Mouse (Mus musculus): ENCODE data around the gene Rab7b. TPM values are rescaled to one million over a fixed set of nuclear protein-coding genes. Genes with fewer than 3 reads are reported as not detected.

Gene Rab7b
- total and polyA plus RNA-seq, 3 experiments: 0.19 TPM; not detected in 2

- dilution Hi-C loops (cut with MboI; ENCODE audit: extremely low pct_ligation_motif_present, extremely low pct_unique_long_range_greater_than_20kb, low sequenced_read_pairs) (no loop called here), in situ Hi-C loops (cut with MboI; ENCODE audit: low pct_ligation_motif_present, low pct_unique_long_range_greater_than_20kb, low sequenced_read_pairs) (loop anchor here (5.0 to 10.0 kb wide), 2 partner anchors 43 to 59 kb away; no protein-coding TSS in a partner anchor)
- Histone ChIP-seq H3K36me3 (replicated peaks in 1 of 2; ENCODE audit: control insufficient read depth in 1 of 2, insufficient read depth in 1 of 2, low read length in 1 of 2) (peaks cover 3% of the 10 kb centered on the region in 2 experiments), H3K79me2 (replicated peaks; ENCODE audit: control insufficient read depth, extremely low read depth, insufficient read depth, poor library complexity, severe bottlenecking) (no peaks in the 10 kb centered on the region), H3K9me3 (replicated peaks; ENCODE audit: low read length) (no peaks in the 10 kb centered on the region), H3K4me2 (ENCODE audit: insufficient read depth, low read depth, poor library complexity, severe bottlenecking) (no peak overlapping the region), H3K4me1 (ENCODE audit: control insufficient read depth in 1 of 2, insufficient read depth in 2 of 2) (peaks cover 5 to 53% of the 10 kb centered on the region in 2 experiments), H3K27ac (ENCODE audit: insufficient read depth, low read depth) (no peak overlapping the region), H3K4me3 (replicated peaks in 1 of 3; ENCODE audit: low read depth in 2 of 3, low read length in 2 of 3, poor library complexity in 1 of 3) (no peak overlapping the region), H3K9ac (ENCODE audit: insufficient read depth, low read depth) (no peak overlapping the region), H3K27me3 (replicated peaks) (no peaks in the 10 kb centered on the region)
- DNase-seq (ENCODE audit: extremely low read depth): no peak
- TF ChIP-seq NRF1 (IDR thresholded peaks at IDR 0.05; ENCODE audit: low read depth, low read length) (no peak), ETS1 (conservative IDR thresholded peaks at IDR 0.05; ENCODE audit: low read depth, low read length) (no peak), USF2 (conservative IDR thresholded peaks at IDR 0.05; ENCODE audit: low read depth, low read length) (no peak), PAX5 (IDR thresholded peaks at IDR 0.05; ENCODE audit: low read length) (no peak), POLR2A (IDR thresholded peaks at IDR 0.05; ENCODE audit: low read depth, low read length) (no peak), ZKSCAN1 (IDR thresholded peaks at IDR 0.05; ENCODE audit: borderline replicate concordance, low read depth, low read length) (no peak), ZC3H11A (IDR thresholded peaks at IDR 0.05; ENCODE audit: low read depth, low read length) (no peak), MXI1 (IDR thresholded peaks at IDR 0.05; ENCODE audit: low read depth, low read length) (no peak), JUN (IDR thresholded peaks at IDR 0.05; ENCODE audit: insufficient read depth, low read depth, low read length) (no peak), USF1 (IDR thresholded peaks at IDR 0.05; ENCODE audit: low read depth, low read length) (no peak), MEF2A (IDR thresholded peaks at IDR 0.05; ENCODE audit: borderline replicate concordance, low read depth, low read length) (no peak), ZNF384 (IDR thresholded peaks at IDR 0.05; ENCODE audit: low read depth, low read length) (no peak), JUND (conservative IDR thresholded peaks at IDR 0.05; ENCODE audit: low read depth, low read length) (no peak), MYC (IDR thresholded peaks at IDR 0.05; ENCODE audit: low read depth, low read length) (no peak)
Measured at GRCm38 (mm10) chr1:131655601-131656000, 32.9 kb upstream of the Rab7b start.

GRCm38 (mm10) chr1:131657945-131658354 is 30.5 kb upstream of the Rab7b start:
- in situ Hi-C loops (cut with MboI; ENCODE audit: low pct_ligation_motif_present, low pct_unique_long_range_greater_than_20kb, low sequenced_read_pairs): loop anchor here (5.0 to 10.0 kb wide), 2 partner anchors 46 to 57 kb away; no protein-coding TSS in a partner anchor
- no peaks in the 10 kb centered on the region for H3K27me3 ChIP-seq (replicated peaks)
- H3K4me3 ChIP-seq (replicated peaks in 1 of 3; ENCODE audit: low read depth in 2 of 3, low read length in 2 of 3, poor library complexity in 1 of 3): peak overlapping the region in 2 of 3 experiments; percentile 2 to 36
- no peak overlapping the region for H3K27ac ChIP-seq (ENCODE audit: insufficient read depth, low read depth)
- peaks cover 0 to 49% of the 10 kb centered on the region in 2 experiments; a peak in 2 of 4 replicates for H3K4me1 ChIP-seq (ENCODE audit: control insufficient read depth in 1 of 2, insufficient read depth in 2 of 2)
- DNase-seq (ENCODE audit: extremely low read depth): peak; percentile 97
- H3K9ac ChIP-seq (ENCODE audit: insufficient read depth, low read depth): no peak overlapping the region
- dilution Hi-C loops (cut with MboI; ENCODE audit: extremely low pct_ligation_motif_present, extremely low pct_unique_long_range_greater_than_20kb, low sequenced_read_pairs): no loop called here
- H3K79me2 ChIP-seq (replicated peaks; ENCODE audit: control insufficient read depth, extremely low read depth, insufficient read depth, poor library complexity, severe bottlenecking): no peaks in the 10 kb centered on the region
- peaks cover 0 to 2% of the 10 kb centered on the region in 2 experiments for H3K36me3 ChIP-seq (replicated peaks in 1 of 2; ENCODE audit: control insufficient read depth in 1 of 2, insufficient read depth in 1 of 2, low read length in 1 of 2)
- H3K4me2 ChIP-seq (ENCODE audit: insufficient read depth, low read depth, poor library complexity, severe bottlenecking): peak overlapping the region; percentile 41; the same call in 1 of the 2 replicates
- no peaks in the 10 kb centered on the region for H3K9me3 ChIP-seq (replicated peaks; ENCODE audit: low read length)
- no peak for TF ChIP-seq PAX5 (IDR thresholded peaks at IDR 0.05; ENCODE audit: low read length)
- TF ChIP-seq NRF1 (IDR thresholded peaks at IDR 0.05; ENCODE audit: low read depth, low read length): peak; percentile 98
- TF ChIP-seq RCOR1 (conservative IDR thresholded peaks at IDR 0.05; ENCODE audit: low read depth, low read length): no peak
- TF ChIP-seq TBP (conservative IDR thresholded peaks at IDR 0.05; ENCODE audit: low read depth, low read length): peak; percentile 40; the same call in 1 of the 2 replicates
- TF ChIP-seq MYC (IDR thresholded peaks at IDR 0.05; ENCODE audit: low read depth, low read length): no peak
- TF ChIP-seq JUND (conservative IDR thresholded peaks at IDR 0.05; ENCODE audit: low read depth, low read length): 0 out of 2 replicates have a peak, but pooled peaks have one; percentile 10
- no peak for TF ChIP-seq CHD2 (IDR thresholded peaks at IDR 0.05; ENCODE audit: low read length)
- peak; percentile 49; the same call in 1 of the 2 replicates for TF ChIP-seq IRF4 (IDR thresholded peaks at IDR 0.05; ENCODE audit: low read depth, low read length)
- TF ChIP-seq NELFE (IDR thresholded peaks at IDR 0.05; ENCODE audit: low read depth, low read length): peak; percentile 66; the same call in 1 of the 2 replicates
- peak; percentile 73; the same call in 1 of the 2 replicates for TF ChIP-seq SIN3A (IDR thresholded peaks at IDR 0.05; ENCODE audit: low read length)
- no peak for TF ChIP-seq E2F4 (IDR thresholded peaks at IDR 0.05; ENCODE audit: insufficient replicate concordance, low read depth, low read length)
- no peak for TF ChIP-seq JUN (IDR thresholded peaks at IDR 0.05; ENCODE audit: insufficient read depth, low read depth, low read length)
- no peak for TF ChIP-seq MXI1 (IDR thresholded peaks at IDR 0.05; ENCODE audit: low read depth, low read length)
- peak; percentile 84 for TF ChIP-seq RAD21 (IDR thresholded peaks at IDR 0.05; ENCODE audit: low read depth, low read length)
- TF ChIP-seq ETS1 (conservative IDR thresholded peaks at IDR 0.05; ENCODE audit: low read depth, low read length): no peak
- no peak; the same call in 1 of the 2 replicates for TF ChIP-seq MEF2A (IDR thresholded peaks at IDR 0.05; ENCODE audit: borderline replicate concordance, low read depth, low read length)
- no peak for TF ChIP-seq ZKSCAN1 (IDR thresholded peaks at IDR 0.05; ENCODE audit: borderline replicate concordance, low read depth, low read length)
- no peak for TF ChIP-seq POLR2AphosphoS2 (IDR thresholded peaks at IDR 0.05; ENCODE audit: low read depth, low read length)
- peak; percentile 24; the same call in 1 of the 2 replicates for TF ChIP-seq BHLHE40 (IDR thresholded peaks at IDR 0.05; ENCODE audit: low read depth, low read length)
- peak; percentile 90 for TF ChIP-seq ELF1 (IDR thresholded peaks at IDR 0.05; ENCODE audit: low read depth, low read length)
- TF ChIP-seq POLR2A (IDR thresholded peaks at IDR 0.05; ENCODE audit: low read depth, low read length): 0 out of 2 replicates have a peak, but pooled peaks have one; percentile 34
- no peak for TF ChIP-seq HCFC1 (IDR thresholded peaks at IDR 0.05; ENCODE audit: low read depth, low read length)
- TF ChIP-seq ZNF384 (IDR thresholded peaks at IDR 0.05; ENCODE audit: low read depth, low read length): peak; percentile 89
- TF ChIP-seq ZMIZ1 (IDR thresholded peaks at IDR 0.05; ENCODE audit: low read depth, low read length): no peak
- TF ChIP-seq TCF12 (IDR thresholded peaks at IDR 0.05; ENCODE audit: low read depth, low read length): 0 out of 2 replicates have a peak, but pooled peaks have one; percentile 30
- TF ChIP-seq MAFK (IDR thresholded peaks at IDR 0.05; ENCODE audit: insufficient replicate concordance, low read length): no peak
